Mouse (Mus musculus) heart, embryonic 11.5 days (tissue): Measurements from ENCODE around the gene Aff3. TPM values are rescaled to one million over a fixed set of nuclear protein-coding genes. Genes with fewer than 3 reads are reported as not detected.

Experiments used
- ATAC-seq: fragments of 200-750 bp; cut with Nextera tagmentation; replicated peaks from 2 replicates; pipeline ENCODE4 v1.8.0; 2017; ENCODE audit warnings: moderate library complexity; ENCODE audit not compliant: insufficient number of reproducible peaks, low FRiP score, low TSS enrichment
- H3K27ac ChIP-seq: fragments of 300-500 bp; sonication (generic); 2 replicates; pipeline ENCODE4 v1.5.1; 2014; ENCODE audit warnings: mild to moderate bottlenecking, low read depth, low read length
- H3K27me3 ChIP-seq: fragments of 300-500 bp; sonication (generic); 2 replicates; pipeline ENCODE4 v1.6.1; 2014; ENCODE audit warnings: mild to moderate bottlenecking, low read length, mixed read lengths; ENCODE audit not compliant: control insufficient read depth, insufficient read depth
- H3K36me3 ChIP-seq: fragments of 300-500 bp; sonication (generic); 2 replicates; pipeline ENCODE4 v1.6.1; 2014; ENCODE audit warnings: mild to moderate bottlenecking, low read length, moderate library complexity, mixed read lengths; ENCODE audit not compliant: control insufficient read depth, insufficient read depth
- H3K4me1 ChIP-seq: fragments of 300-500 bp; sonication (generic); 2 replicates; pipeline ENCODE4 v1.6.1; 2014; ENCODE audit warnings: low read length; ENCODE audit not compliant: control insufficient read depth, insufficient read depth
- H3K4me2 ChIP-seq: fragments of 300-500 bp; sonication (generic); 2 replicates; pipeline ENCODE4 v1.6.1; 2014; ENCODE audit warnings: mild to moderate bottlenecking, moderate library complexity
- H3K4me3 ChIP-seq: fragments of 300-500 bp; sonication (generic); 2 replicates; pipeline ENCODE4 v1.5.1; 2014; ENCODE audit warnings: low read depth, low read length
- H3K9ac ChIP-seq: fragments of 300-500 bp; sonication (generic); 2 replicates; pipeline ENCODE4 v1.6.1; 2014; ENCODE audit warnings: mild to moderate bottlenecking, low read depth, low read length, moderate library complexity
- H3K9me3 ChIP-seq: fragments of 300-500 bp; sonication (generic); replicated peaks from 2 replicates; pipeline ENCODE4 v1.6.1; 2016; ENCODE audit warnings: low read length; ENCODE audit not compliant: control insufficient read depth
- WGBS: fragments of 180-500 bp; shearing (Covaris S2); extraction: QIAGEN DNeasy Blood & Tissue Kit; methylation state at CpG from one replicate; pipeline ENCODE4 v1.1.7; 2014; ENCODE audit not compliant: insufficient replicate concordance; 5-methylcytosine and 5-hydroxymethylcytosine counted together
- polyA plus RNA-seq: library from polyadenylated mRNA; unstranded; fragments of >200 nt; fragmentation: Nextera tagmentation; extraction: Ambion mirVana; gene quantifications from 2 replicates; pipeline ENCODE4 v1.2.1, GENCODE M21; 2014

Gene Aff3
- polyA plus RNA-seq, 1 experiment from 2014 or later = 6.7 TPM

DNA sequence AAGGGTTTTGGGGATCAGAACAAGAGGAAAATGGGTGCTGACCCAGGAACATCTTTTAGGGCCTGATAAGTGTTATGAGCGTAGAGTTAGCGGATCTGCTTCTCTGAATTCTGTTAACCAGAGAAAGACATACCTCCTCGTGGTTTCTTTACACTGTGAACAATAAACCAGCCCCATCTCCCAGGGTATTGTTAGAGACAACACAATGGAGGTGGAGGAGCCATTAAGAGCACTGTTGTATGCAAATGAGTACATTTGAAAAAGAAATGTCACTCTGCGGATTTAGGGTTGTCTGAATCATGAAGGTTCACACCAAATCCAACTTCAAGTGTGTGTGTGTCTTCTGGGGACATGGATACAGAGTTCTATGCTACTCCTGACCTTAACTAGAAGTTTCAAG is 373.3 kb downstream of the Aff3 start:
- Histone ChIP-seq H3K4me3 (no peak overlapping the region), H3K9me3 (no peaks in the 10 kb centered on the region), H3K4me1 (peaks cover 3% of the 10 kb centered on the region; the same call in 1 of the 2 replicates), H3K36me3 (no peaks in the 10 kb centered on the region), H3K9ac (no peak overlapping the region), H3K27me3 (no peaks in the 10 kb centered on the region), H3K4me2 (no peak overlapping the region), H3K27ac (no peak overlapping the region)
- 73% methylated on average over 4 of the region's 4 CpGs for WGBS
- no peak for ATAC-seq

DNA sequence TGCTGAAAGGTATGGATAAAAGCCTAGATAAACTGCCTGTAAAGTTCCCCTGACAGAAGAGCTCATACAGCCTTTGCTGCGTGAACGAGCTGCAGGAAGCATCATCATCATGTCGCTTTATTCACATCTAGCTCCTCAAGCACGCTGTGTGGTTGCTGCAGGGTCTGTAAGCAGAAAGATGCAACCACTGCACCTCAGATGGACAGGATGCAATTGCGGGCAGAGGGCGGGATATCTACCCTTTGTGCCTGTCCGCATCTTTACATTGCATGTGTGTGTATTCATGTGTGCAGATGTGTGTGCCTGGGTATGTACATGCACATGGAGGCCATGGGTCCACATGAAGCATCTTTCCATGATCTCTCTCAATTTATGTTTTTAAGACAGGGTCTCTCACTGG is 373.9 kb downstream of the Aff3 start:
- Histone ChIP-seq H3K4me2 (no peak overlapping the region), H3K36me3 (no peaks in the 10 kb centered on the region), H3K9me3 (no peaks in the 10 kb centered on the region), H3K4me3 (no peak overlapping the region), H3K4me1 (peaks cover 3% of the 10 kb centered on the region; the same call in 1 of the 2 replicates), H3K27me3 (no peaks in the 10 kb centered on the region), H3K9ac (no peak overlapping the region), H3K27ac (no peak overlapping the region)
- no peak for ATAC-seq
- 82% methylated on average over 7 of the region's 7 CpGs for WGBS

DNA sequence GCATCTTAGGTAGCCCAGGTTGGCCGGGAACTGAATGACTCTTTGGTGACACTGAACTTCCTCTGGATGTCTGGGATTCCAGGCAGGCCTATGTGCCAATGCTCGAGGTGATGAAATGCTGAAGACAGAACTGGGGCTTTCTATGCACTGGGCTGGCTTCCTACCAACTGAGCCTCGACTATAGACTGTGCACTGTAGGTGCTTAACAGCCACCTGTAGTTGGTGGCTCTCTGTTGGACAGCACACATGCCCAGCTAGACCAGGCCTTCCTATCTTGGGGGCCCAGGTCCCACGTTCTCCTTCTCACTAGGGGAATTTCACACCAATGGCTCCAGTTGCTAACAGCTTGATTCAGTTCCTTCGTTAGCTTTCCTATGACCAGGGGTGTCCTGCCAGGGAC is 374.9 kb downstream of the Aff3 start:
- Histone ChIP-seq H3K27me3 (no peaks in the 10 kb centered on the region), H3K36me3 (no peaks in the 10 kb centered on the region), H3K27ac (no peak overlapping the region), H3K4me2 (no peak overlapping the region), H3K4me3 (no peak overlapping the region), H3K9ac (no peak overlapping the region), H3K9me3 (no peaks in the 10 kb centered on the region), H3K4me1 (peaks cover 3% of the 10 kb centered on the region; the same call in 1 of the 2 replicates)
- 69% methylated on average over 5 of the region's 5 CpGs for WGBS
- ATAC-seq = no peak

DNA sequence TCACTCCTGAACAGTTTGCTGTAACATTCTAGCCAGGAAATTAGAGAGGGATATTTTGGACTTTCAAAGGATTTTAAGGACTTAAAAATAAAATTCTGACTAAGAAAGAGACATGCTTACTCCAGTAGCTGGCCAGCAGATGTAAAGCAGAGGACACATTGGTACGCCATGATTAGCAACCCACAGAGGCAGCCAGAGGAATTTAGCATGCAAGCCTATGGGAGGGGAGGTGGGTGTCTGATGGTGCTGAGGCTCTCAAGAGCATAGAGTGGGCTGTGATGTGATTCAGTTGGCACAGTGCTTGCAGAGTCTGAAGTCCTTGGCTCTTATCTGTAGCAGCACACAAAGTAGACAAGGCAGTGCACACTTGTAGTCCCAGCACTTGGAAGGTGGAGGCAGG is 376.0 kb downstream of the Aff3 start:
- Histone ChIP-seq H3K9me3 (no peaks in the 10 kb centered on the region), H3K4me2 (no peak overlapping the region), H3K27ac (no peak overlapping the region), H3K4me1 (peaks cover 3% of the 10 kb centered on the region; the same call in 1 of the 2 replicates), H3K27me3 (no peaks in the 10 kb centered on the region), H3K36me3 (no peaks in the 10 kb centered on the region), H3K9ac (no peak overlapping the region), H3K4me3 (no peak overlapping the region)
- 58% methylated on average over 1 of the region's 1 CpGs for WGBS
- no peak for ATAC-seq

DNA sequence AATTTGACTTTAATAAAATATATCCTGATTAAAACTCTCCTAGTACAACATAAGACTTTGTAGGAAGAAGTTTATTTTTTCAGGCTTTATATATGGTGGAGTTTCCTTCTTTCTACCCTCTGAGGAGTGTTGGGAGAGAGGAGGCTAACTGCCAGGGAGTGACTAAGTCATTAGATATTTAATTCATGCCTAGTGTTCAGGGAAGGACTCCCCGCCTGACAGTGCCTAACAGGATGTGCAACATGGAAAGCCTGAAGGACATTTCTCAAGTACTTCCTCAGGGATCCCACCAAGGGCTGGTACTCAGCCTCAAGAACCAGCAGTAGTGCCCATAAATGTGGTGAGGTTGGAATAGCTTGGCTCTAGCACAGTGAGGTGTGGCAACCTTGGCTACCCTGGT is 378.2 kb downstream of the Aff3 start:
- 75% methylated on average over 1 of the region's 1 CpGs for WGBS
- Histone ChIP-seq H3K4me3 (no peak overlapping the region), H3K4me1 (peaks cover 3% of the 10 kb centered on the region; the same call in 1 of the 2 replicates), H3K9me3 (no peaks in the 10 kb centered on the region), H3K9ac (no peak overlapping the region), H3K27ac (no peak overlapping the region), H3K4me2 (no peak overlapping the region), H3K27me3 (no peaks in the 10 kb centered on the region), H3K36me3 (no peaks in the 10 kb centered on the region)
- no peak for ATAC-seq

DNA sequence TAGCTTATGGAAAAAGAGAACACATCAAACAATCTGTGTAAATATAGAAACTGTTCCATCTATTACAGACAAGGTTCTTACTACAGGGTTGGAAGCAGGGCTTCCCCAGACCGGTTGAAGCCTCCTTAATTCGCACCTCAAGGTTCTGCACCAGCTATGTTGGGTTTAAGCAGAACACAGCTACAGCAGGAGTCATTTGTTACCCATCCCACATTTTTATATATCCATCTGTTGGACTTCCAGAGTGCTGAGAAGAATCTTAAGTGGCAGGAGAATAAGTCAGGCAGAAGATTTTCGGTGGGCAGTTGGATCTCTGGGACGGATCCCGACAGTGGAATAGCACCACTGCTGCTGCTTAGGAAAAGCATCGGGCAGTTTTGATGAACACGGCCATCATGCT is 384.2 kb downstream of the Aff3 start:
- Histone ChIP-seq H3K9me3 (no peaks in the 10 kb centered on the region), H3K27me3 (no peaks in the 10 kb centered on the region), H3K27ac (no peak overlapping the region), H3K4me3 (no peak overlapping the region), H3K4me1 (no peaks in the 10 kb centered on the region), H3K4me2 (no peak overlapping the region), H3K36me3 (no peaks in the 10 kb centered on the region), H3K9ac (no peak overlapping the region)
- no peak for ATAC-seq
- 86% methylated on average over 7 of the region's 7 CpGs for WGBS

DNA sequence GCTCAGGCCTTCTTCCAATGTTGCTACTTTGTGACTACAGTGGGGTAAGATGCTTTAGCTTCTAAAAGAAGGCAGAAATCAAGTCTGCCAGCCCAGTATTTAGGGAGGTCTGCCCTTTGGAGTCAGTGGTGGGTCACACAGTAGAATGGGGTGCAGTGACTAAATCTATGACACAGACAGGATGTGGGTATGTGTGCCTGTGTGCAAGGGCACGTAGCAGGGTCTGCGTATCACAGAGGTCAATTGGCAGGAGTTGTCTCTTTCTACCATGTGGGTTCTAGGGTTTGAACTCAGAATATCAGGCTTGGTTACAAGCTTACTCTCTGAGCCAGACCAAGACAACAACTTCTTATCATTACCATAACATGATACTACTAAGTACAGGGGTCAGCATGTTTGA is 393.4 kb downstream of the Aff3 start:
- 90% methylated on average over 2 of the region's 2 CpGs for WGBS
- Histone ChIP-seq H3K4me2 (no peak overlapping the region), H3K27ac (no peak overlapping the region), H3K4me3 (no peak overlapping the region), H3K9ac (no peak overlapping the region), H3K27me3 (no peaks in the 10 kb centered on the region), H3K9me3 (no peaks in the 10 kb centered on the region), H3K36me3 (no peaks in the 10 kb centered on the region), H3K4me1 (peaks cover 8% of the 10 kb centered on the region; the same call in 1 of the 2 replicates)
- no peak for ATAC-seq

DNA sequence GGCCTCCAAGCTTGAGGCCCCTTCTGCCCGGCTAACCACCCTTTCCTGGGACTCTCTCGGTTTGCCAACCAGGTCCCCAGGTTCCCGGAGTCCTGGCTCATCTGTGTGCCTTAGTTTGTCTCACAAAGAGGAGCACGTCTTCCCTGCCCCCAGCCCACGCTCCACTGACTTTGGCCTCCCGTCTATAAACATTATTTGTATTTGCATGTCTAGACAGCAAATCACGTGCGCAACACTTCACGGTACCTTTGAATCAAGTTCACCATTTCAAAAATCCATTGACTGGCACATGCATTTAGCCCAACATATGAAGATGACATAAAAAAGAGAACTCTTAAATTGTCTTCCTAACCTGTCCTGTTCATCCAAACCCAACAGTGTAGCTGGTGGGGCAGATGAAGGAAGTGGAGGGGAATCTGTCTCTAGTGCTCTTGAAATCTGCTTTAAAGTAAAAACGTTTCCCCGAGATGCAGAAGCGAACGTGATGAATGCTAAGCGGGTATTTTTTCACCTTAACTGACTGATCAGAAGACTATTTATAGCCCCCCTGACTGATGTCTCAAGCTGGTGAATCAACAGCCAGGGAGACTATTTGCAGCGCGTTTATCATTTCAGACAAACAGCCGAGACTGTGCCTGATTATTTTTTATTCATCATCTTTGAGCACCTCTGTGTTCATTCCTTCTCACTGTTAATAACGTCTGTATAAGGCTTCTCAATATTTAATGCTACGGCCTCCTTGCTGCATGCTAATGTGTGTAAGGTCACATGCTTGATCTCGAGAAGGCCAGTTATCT is 396.3 kb downstream of the Aff3 start:
- Histone ChIP-seq H3K9ac (no peak overlapping the region), H3K27me3 (no peaks in the 10 kb centered on the region), H3K9me3 (no peaks in the 10 kb centered on the region), H3K27ac (no peak overlapping the region), H3K4me2 (peak overlapping the region; percentile 11; the same call in 1 of the 2 replicates), H3K4me3 (no peak overlapping the region), H3K36me3 (no peaks in the 10 kb centered on the region), H3K4me1 (peaks cover 4% of the 10 kb centered on the region; the same call in 1 of the 2 replicates)
- ATAC-seq = no peak
- WGBS = 53% methylated on average over 20 of the region's 20 CpGs

DNA sequence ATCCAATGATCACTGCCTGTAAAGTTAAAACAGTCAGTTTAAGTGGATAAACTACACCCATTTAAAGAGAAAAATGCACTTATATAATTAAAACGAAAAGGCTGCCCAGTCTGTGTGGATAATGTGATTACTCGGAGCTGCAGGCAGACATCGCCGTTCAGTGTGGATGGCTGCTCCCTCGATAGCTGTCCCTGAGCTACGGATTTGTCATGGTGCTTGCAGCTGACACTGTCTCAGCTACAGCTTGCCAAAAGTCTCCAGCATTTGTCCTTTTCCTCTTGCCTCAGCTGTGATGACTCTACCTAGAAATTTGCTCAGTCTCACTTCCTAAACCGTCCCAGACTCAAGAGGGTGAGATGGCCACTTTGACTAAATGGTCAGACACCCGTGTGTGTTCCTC is 401.5 kb downstream of the Aff3 start:
- H3K4me2 ChIP-seq = no peak overlapping the region
- no peaks in the 10 kb centered on the region for H3K4me1 ChIP-seq
- 62% methylated on average over 8 of the region's 8 CpGs for WGBS
- ATAC-seq = no peak
- H3K27me3 ChIP-seq = no peaks in the 10 kb centered on the region
- no peaks in the 10 kb centered on the region for H3K36me3 ChIP-seq
- H3K4me3 ChIP-seq = no peak overlapping the region
- no peak overlapping the region for H3K27ac ChIP-seq
- H3K9ac ChIP-seq = no peak overlapping the region
- H3K9me3 ChIP-seq = no peaks in the 10 kb centered on the region
